Mouse (Mus musculus) embryo, embryonic 11.5 days (tissue): ENCODE data around the gene Gpr39.

Experiments used
- DNase-seq: peaks from one replicate; pipeline ENCODE4 v3.0.0-alpha.2; 2012; ENCODE audit warnings: low read depth, low spot score

Gene Gpr39

DNA sequence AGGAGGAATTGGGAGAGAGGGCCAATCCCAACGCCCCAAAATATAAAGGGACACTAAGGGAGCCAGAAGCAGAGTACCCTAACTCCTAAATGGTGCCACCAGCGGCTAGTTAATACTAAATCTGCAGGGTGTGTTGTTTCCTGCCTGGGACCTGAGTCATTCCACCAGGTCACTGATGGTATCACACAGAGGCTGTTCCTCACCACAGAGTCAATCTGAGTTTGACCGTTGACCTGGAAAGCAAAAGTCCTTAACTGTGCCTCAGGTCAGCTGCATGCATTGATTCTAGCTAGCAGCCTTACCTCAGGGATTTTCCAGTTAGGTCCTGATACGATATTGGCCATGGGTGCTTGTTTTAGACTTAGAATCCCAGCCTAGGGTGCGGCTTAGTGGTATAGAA lies 17.5 kb downstream of the Gpr39 start:
- DNase-seq, result no peak

DNA sequence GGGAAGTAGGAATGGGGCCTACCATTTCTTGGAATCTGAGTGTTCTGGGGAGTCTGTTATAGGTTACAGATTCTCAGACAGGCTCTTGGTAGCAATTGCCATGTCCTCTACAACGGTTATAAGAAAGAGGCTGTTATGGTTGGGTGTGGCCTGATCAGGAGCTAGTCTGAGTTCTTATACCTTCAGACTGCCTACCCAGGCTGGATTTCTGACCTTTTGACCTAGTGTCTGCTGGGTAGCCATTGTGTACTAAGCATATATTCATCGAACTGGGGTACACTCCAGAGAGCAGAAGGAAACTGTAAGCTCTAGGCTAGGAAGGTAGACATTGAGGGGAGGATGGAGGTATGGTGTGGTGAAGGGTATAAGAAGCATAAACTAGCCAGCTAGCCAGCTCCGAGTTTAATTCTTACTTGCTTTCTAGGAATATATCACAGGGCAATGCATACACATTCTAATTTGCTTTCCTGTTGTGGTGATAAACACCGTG lies 24.4 kb downstream of the Gpr39 start:
- DNase-seq, result no peak

DNA sequence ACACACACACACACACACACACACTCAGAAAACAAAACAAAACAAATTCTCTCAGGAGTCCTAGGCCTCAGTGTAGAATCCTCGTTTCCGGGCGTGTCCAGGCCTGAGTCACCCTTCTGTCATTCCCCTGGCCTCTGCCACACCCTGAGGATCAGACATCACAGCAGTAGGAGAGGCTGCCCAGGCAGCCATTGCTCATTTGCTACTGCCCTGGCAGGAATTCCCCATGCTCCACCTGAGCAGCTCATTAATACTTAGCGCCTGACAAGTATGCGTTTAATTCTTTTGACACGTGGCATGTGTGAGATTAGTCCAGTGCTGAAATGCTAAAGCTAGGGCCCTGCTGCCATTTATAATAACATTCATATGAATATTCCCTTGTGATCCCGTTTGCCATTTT lies 25.0 kb downstream of the Gpr39 start:
- no peak for DNase-seq

DNA sequence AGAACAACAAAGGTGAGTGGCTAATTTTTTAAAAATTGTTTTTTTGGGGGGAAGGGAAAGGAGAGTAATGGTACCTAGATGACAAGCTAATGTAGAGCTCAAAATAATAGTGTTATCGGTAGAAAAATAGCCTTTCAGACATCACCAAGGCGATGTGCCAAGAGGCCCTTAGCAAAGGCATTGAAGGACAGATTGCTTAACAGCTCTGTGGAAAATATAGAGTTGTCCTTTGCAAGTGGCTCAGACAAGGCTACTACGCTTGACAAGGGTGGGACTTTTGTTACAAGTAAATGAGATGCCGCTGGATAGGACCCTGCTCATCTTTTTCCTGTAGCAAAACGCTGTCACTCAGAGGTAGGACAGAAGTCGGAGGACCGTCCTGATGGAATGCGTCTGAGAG lies 25.5 kb downstream of the Gpr39 start:
- no peak for DNase-seq

DNA sequence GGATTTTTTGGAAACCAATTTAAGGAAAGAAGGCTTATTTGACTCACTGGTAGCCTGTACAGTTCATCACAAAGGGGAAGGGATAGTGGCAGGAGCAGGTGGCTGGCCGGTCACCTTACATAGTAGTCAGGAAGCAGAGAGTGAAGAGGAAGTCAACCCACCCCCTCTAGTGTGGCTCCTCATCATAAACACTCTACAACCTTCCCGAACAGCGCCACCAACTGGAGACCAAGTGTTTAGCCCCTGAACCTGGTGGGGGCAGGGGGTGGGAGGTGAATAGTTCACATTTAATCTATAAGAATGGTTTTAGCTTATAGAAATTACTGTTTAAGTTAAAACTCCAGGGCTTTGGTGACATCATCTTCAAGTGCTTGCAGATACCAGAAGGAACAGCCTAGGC lies 28.6 kb downstream of the Gpr39 start:
- DNase-seq, result no peak

DNA sequence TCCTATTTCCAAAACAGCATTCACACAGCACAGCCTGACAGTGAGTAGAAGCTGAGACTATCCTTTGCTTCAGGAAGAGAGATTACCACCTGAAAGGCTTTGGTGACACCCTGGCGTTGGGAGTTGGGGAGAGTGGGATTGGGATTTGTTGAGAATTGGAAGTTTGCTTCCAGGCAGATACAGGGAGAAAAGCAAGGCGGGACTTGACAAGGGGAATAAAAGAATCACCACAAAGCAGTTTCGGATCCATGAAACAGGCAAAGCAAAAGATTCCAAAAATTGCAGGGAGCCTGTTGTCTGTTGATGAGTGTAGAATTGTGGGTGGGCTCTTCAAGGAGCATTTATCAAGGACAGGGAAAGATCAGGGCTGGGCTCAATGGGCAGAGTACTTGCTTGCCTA lies 38.5 kb downstream of the Gpr39 start:
- no peak for DNase-seq

DNA sequence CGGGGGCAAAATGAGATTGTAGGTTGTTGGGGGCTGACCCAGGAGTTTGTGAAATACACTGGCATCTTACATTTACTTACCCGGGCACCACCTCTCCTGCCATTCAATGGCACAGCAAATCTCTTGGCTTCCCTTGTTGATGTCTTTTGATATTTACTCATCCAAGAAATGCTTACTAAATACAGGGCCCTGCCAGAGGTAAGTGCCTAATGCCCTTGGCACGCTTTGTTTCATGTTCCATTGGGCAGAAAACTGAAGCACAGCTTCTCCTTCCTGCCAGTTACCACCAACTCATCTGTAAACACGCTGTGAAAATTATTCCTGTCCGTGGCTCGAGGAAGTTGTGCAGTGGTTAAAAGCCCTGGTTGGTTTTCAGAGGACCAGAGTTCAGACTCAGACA lies 39.4 kb downstream of the Gpr39 start:
- DNase-seq, result no peak

DNA sequence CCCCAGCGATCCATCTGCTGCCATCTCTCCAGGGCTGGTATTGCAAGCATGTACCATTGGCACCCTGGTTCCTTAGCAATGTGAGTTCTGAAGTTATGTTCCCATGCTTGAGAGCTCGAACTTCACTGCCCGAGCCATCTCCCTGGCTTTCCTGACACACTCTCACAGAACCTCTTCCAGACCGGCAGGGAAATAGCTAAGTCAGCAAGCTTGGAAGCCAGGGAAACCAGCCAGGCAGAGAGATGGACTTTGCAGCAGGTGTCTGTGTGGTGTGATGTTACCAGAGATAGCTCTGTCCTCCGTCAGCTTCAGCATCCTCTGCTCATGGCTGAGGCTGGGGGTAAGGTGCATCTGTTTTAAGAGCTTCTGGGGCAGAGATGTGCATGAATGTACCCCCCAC lies 41.1 kb downstream of the Gpr39 start:
- no peak for DNase-seq

DNA sequence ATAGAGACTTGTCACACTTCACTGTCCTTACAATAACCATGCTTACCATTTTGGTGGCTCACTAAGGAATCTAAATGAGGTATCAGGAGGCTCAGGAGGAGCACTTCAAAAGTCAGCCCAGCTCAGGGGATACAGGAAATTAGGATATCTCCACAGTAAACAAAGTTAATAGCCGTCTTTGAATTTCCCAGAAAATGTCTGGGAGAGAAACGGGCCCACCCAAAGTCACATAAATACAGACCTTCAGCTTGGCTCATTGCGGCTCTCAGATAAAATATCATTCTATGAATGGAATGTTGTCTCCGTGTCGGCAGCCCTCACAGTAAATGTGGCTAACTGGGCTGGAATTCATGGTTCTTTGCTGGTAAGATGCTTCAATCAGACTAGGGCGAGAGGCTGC lies 42.3 kb downstream of the Gpr39 start:
- no peak for DNase-seq

DNA sequence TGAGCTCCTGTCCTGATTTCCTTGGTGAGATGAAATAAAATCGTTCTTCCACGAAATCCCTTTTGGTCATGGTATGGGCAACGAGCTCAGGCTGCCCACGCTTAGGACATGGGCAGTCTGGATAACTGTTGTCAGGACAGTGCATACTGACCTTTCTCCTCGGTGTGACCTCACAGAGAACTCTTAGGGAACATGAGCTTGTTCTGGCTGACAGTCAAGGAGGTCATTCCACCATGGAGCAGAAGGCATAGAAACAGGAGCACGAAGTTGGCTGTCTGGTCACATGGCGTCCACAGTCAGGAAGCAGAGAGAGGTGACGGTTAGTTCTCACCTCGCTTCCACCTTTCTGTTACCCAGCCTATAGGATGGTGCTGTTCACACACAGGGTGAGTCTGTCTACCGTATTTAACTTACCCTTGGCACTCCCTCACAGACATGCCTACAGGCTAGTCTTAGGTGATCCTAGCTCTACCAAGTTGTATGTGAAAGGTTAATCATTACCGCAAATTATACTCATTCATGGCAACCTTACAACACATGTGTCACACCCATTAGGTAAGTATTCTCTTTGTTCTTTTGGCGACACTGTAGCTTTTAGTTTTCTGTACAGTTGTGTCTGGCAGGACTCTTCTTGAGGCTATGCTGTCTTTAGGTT lies 44.4 kb downstream of the Gpr39 start:
- no peak for DNase-seq

DNA sequence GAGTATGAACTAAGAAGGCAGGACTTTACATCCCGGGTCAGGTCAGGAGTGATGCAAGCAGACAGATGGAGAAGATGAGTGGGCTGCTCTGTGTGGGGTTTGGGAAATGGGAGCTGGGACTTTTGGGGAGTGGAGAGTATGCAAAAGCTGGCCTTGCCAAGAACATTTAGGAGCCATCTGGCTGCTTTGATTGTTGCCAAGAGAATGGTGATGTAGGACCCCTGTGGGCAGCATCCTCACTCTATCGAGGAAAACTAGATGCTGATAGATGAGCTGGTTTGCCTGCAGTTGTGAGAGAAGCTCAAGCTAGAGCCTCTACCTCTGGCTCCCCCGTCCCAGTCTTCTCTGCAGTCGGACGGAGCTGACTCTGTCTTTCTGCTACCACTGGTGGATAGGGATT lies 47.5 kb downstream of the Gpr39 start:
- no peak for DNase-seq

DNA sequence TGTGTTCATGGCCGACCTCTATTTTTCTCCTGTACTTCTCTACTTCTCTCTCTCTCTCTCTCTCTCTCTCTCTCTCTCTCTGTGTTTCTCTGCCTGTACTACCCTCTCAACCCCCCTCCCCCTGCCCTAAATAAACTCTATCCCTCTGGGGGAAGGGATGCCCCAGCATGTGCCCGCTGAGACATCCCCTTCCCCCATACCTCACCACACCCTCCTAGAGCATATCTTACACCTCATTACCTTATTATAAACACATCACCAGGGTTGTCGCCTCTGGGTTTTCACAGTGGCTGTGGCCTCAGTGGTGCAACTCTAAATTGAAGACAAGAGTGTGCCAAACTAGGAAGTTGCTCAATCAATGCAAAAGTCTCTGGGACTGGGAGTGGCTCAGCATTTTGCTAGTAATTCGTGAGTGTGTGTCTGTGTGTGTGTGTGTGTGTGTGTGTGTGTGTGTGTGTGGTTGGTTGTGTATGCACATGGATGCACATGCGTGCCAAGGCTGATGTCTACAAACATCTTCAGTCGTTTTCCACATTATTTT lies 52.3 kb downstream of the Gpr39 start:
- no peak for DNase-seq

DNA sequence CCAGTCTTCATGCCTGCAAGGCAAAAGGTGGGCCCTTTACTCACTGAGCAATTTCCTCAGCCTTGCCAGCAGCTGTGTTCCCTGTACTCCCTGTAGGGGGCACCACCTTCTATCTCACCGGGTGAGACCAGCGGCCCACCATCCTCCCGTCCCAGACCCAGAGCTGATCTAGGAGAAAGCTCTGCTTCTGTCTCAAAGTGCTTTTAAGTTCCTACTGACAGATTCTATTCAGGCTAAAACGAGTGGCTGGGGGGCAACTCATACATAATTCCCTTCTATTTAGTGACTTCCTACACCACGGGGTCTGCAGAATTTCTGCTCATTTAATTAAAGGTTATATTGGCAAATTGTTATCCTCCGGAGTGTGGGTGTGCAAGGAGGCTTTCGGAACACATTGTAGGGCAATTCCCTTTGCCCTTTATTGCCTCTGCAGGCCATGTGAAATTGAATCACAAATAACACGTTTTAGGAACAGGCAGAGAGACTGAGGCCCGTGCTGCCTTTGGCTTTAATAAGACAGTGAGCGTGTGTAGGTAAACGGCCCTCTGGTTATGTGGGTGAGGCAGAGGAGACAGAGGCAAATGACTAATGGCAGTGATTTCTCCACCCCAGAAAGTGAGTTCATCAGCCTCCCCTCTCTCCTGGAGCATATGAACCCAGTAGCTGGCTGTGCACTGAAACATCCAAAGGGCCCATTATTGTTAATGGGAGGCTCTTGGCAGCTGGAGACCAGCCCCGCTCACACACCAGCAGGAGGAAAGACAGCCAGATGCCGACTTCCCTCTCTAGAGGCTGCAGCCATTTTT lies 53.1 kb downstream of the Gpr39 start:
- no peak for DNase-seq

DNA sequence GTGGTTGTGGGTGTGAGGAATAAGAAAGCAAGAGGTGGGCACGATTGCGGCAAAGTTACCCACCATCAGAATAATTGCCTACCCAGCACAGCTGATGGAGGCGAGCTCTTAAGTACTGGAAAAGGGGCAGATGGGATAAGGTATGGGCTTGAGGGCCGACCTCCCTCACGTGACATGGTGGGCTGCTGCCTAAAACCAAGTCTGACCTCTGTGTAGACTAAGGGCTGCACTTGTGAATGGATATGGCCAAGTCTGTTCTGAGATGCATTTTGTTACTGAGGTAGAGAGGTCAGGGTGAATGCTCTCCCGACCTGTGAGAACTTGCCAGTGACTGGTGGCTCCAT lies 53.7 kb downstream of the Gpr39 start:
- no peak for DNase-seq

DNA sequence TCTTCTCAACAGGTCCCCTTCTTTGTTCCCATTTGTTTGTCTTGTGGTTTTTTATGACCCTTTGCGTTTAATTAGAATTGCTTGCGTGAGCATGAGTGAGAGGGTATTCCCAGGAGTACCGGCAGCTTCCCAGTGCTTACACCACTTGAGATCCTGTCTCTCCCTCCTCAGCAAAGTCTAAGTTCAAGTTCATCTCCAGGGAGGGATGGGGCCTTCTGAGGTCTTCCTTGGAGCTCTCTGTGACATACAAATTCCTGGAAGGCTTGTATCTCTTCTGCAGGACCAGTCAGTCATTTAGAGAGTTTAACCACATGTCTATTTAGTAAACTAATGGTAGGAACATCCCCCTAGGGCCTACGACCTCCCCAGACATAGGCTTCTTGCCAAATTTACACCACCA lies 55.1 kb downstream of the Gpr39 start:
- no peak for DNase-seq

DNA sequence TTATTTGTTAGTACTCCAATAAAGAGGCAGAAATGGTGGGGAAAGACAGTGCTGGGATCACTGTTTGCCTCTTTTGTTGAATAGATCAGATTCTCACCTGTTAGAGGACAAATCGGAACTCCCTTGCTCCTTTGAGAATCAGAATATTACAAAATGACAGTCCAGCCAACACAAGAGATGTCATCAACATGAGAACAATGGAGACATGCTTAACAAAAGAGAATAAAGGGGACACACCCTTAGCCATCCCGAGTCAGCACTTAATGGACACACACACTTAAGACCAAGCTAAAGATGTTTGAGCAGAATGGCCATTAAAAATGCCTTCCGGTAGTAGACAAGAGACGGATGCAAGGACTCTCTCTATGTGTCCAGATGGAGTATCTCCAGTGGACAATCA lies 68.0 kb downstream of the Gpr39 start:
- no peak for DNase-seq

DNA sequence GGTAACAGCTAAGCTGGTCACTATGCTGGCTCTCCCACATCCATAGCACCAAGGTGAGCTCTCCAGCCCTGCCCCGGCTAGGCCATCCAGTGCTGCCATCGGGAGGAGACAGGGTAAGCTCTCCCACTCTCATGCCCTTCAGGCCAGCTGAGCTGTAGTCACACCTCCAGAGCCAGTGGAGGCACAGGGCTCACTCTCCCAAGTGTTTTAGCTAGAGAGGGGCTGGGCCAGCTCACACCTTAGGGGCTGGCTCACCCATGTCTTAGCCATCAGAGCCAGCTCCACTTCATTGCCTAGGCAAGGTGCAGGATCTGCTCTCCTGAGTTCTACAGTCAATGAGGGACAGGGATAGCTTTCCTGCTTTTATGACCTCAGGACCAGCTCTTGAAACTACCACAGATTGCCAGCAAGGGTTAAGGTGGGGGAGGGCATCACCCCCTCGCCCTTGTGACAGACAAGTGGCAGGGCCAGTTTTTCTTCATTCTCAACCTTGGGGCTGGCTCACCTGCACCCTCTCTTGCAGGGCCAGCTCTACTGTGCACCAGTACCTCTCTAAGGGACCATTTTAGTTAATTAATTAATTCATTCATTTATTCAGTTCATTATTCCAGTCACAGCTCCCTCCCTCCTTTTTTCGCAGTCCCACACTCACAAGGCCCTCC lies 78.7 kb downstream of the Gpr39 start:
- DNase-seq, result no peak

DNA sequence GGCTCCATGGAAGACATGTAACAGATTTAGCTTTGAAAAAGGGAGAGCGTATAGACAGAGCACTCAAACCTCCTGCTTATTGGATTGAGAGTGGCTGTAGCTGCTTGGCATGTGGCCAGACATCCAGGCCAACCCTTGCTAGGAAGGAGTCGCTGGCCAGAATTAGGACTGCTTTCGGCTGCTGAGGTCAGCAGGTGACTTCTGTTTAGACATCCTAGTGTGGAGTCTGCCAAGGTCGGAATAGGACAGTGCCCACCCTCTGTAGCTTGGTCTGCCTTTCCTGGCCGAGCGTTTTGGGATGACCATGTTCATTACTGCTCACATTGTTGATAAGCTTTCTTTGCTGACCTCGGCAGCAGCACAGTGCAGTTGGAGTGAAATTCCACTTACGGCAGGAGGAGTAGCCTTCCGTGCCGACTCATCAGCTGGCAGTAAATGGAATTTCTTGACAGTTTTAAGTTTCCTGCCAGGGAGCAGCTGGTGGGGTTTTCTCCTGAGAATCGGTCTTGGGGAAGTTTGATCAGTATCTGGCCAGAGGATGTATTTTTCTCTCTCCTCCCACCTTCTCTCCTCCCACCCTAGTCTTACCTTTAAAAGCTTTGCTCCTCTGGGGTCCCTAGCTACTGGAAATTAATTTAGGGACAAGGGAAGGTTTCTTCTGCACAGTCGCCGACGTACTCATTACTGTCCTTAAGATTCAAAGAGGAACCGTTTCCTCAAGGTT lies 83.3 kb downstream of the Gpr39 start:
- no peak for DNase-seq

DNA sequence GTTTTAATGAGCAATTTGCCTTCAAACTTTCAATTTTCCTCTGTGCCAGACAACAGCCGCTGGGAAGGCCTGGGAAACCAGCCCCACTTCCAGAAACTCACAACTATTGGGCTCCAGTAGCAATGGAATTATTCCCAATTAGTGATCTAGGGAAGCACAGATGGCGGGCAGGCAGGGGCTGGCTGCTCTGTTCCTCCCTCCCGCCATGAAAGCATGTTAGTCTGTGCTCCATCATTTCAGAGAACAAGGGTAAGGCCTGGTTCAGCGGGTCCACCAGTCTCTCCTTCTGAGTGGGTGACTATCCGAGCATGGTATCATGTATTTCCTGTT lies 83.9 kb downstream of the Gpr39 start:
- no peak for DNase-seq

DNA sequence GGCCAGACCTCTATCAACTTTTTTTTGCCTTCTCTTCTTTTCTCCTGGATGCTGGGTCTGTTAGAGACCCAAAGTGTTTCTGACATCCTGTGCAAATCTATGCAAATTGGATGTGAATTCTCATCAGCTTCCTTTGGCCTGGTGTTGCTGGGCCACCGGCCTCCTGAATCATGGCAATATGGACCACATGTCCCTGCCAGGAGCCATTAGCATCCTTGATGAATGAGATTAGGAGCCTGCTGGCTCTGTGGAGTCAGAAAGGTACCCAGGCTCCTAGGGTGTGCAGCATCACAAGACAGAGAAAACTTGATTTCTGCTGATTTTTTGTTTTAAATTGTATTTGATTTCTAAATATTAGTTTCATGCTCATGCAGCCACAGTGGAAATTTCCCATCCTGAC lies 85.3 kb downstream of the Gpr39 start:
- DNase-seq, result no peak

DNA sequence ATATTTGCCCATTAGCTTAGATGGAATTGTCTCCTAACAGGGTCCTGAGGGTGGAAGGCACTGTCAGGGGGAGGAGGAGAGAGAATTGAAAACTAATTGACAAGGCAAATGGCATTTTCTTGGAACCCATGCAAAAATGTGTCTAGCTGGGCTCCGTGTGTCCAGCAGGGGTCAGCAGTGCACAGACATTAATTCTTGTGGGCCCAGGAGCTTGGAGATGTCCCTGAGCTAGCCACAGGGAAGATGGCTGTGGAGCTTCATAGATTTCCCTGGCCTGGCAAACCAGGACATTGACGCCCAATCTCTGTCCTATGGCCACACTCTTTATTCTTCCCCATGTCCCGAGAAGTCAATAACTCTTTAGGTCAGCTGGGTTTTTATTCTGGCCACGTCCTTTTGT lies 113.0 kb downstream of the Gpr39 start:
- DNase-seq, result peak; percentile 53

DNA sequence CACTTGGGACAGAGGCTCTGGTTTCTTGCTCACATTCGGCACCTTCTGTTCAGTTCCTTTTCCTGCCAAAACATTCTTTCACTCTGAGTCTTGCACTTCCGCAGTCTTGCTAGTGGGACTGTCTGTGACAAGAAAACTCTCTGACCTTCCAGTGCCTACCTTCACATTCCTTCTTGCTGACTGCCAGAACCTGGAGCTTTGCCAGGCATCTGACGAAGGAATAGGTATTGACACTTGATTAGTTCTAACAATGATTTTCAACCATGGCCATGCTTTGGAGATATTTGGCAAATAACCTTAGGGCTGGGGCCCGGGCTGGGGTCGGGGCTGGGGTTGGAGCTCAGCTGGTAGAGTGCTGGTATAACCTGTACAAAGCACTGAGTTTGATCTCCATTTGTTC lies 123.7 kb downstream of the Gpr39 start:
- no peak for DNase-seq
